Mouse (Mus musculus) lung, embryonic 16.5 days (tissue): ENCODE measurements around the gene Zfp523. TPM values are rescaled to one million over a fixed set of nuclear protein-coding genes. Genes with fewer than 3 reads are reported as not detected.

Experiments used
- ATAC-seq: fragments of 200-750 bp; cut with Nextera tagmentation; 2 replicates; pipeline ENCODE4 v1.8.0; 2017; ENCODE audit warnings: low read depth, mild to moderate bottlenecking, moderate library complexity
- H3K27ac ChIP-seq: fragments of 300-500 bp; sonication (generic); 2 replicates; pipeline ENCODE4 v1.5.1; 2014; ENCODE audit warnings: mild to moderate bottlenecking, control low read depth, low read length
- H3K27me3 ChIP-seq: fragments of 300-500 bp; sonication (generic); 2 replicates; pipeline ENCODE4 v1.6.1; 2014; ENCODE audit warnings: low read depth, low read length, mixed read lengths; ENCODE audit not compliant: control insufficient read depth, insufficient read depth
- H3K36me3 ChIP-seq: fragments of 300-500 bp; sonication (generic); 2 replicates; pipeline ENCODE4 v1.6.1; 2014; ENCODE audit warnings: low read length; ENCODE audit not compliant: control insufficient read depth, insufficient read depth
- H3K4me1 ChIP-seq: fragments of 300-500 bp; sonication (generic); replicated peaks from 2 replicates; pipeline ENCODE4 v1.6.1; 2014; ENCODE audit warnings: low read length, mixed read lengths; ENCODE audit not compliant: control insufficient read depth, insufficient read depth
- H3K4me2 ChIP-seq: fragments of 300-500 bp; sonication (generic); 2 replicates; pipeline ENCODE4 v1.6.1; 2014; ENCODE audit warnings: low read depth, low read length, control low read depth
- H3K4me3 ChIP-seq: fragments of 300-500 bp; sonication (generic); 2 replicates; pipeline ENCODE4 v1.5.1; 2014; ENCODE audit warnings: mild to moderate bottlenecking, low read length, control low read depth
- H3K9ac ChIP-seq: fragments of 300-500 bp; sonication (generic); 2 replicates; pipeline ENCODE4 v1.6.1; 2014; ENCODE audit warnings: low read length, control low read depth
- H3K9me3 ChIP-seq: fragments of 300-500 bp; sonication (generic); 2 replicates; pipeline ENCODE4 v1.6.1; 2016; ENCODE audit warnings: low read length; ENCODE audit not compliant: control insufficient read depth
- WGBS: fragments of 180-500 bp; shearing (Covaris S2); extraction: QIAGEN DNeasy Blood & Tissue Kit; methylation state at CpG from one replicate; pipeline ENCODE4 v1.1.7; 2014; 5-methylcytosine and 5-hydroxymethylcytosine counted together
- polyA plus RNA-seq: library from polyadenylated mRNA; unstranded; fragments of >200 nt; fragmentation: Nextera tagmentation; extraction: Ambion mirVana; gene quantifications from 2 replicates; pipeline ENCODE4 v1.2.1, GENCODE M21; 2015

The Zfp523 gene
- polyA plus RNA-seq, 1 experiment from 2014 or later: 34.9 TPM

GRCm38 (mm10) chr17:28204052-28204720 is 27.3 kb downstream of the Zfp523 start:
- no peaks in the 10 kb centered on the region for H3K9me3 ChIP-seq
- ATAC-seq: no peak
- H3K27me3 ChIP-seq: no peaks in the 10 kb centered on the region
- H3K36me3 ChIP-seq: peaks cover 16% of the 10 kb centered on the region
- no peak overlapping the region for H3K4me2 ChIP-seq
- WGBS: 43% methylated on average over 14 of the region's 14 CpGs
- no peak overlapping the region for H3K4me3 ChIP-seq
- no peak overlapping the region for H3K27ac ChIP-seq
- peaks cover 8% of the 10 kb centered on the region for H3K4me1 ChIP-seq
- no peak overlapping the region for H3K9ac ChIP-seq

GRCm38 (mm10) chr17:28205443-28205842 is 28.5 kb downstream of the Zfp523 start:
- 94% methylated on average over 8 of the region's 8 CpGs for WGBS
- peaks cover 10% of the 10 kb centered on the region; the same call in 1 of the 2 replicates for H3K36me3 ChIP-seq
- no peak overlapping the region for H3K27ac ChIP-seq
- H3K4me2 ChIP-seq: no peak overlapping the region
- no peak overlapping the region for H3K9ac ChIP-seq
- no peak for ATAC-seq
- no peaks in the 10 kb centered on the region for H3K9me3 ChIP-seq
- no peak overlapping the region for H3K4me3 ChIP-seq
- no peaks in the 10 kb centered on the region for H3K27me3 ChIP-seq
- H3K4me1 ChIP-seq: peaks cover 8% of the 10 kb centered on the region

- Histone ChIP-seq H3K4me3 (no peak overlapping the region), H3K4me2 (no peak overlapping the region), H3K27ac (peak overlapping the region; percentile 68; the same call in 1 of the 2 replicates), H3K36me3 (peaks cover 2% of the 10 kb centered on the region; the same call in 1 of the 2 replicates), H3K9ac (peak overlapping the region; percentile 70), H3K4me1 (peaks cover 8% of the 10 kb centered on the region), H3K9me3 (no peaks in the 10 kb centered on the region), H3K27me3 (no peaks in the 10 kb centered on the region)
- 66% methylated on average over 8 of the region's 8 CpGs for WGBS
- no peak for ATAC-seq
Measured at GRCm38 (mm10) chr17:28207092-28207491, 30.2 kb downstream of the Zfp523 start.

GRCm38 (mm10) chr17:28207591-28208313 is 30.8 kb downstream of the Zfp523 start, which contains the start of gene Def6:
Gene Def6, plus strand, starts transcription at chr17:28207778.
- H3K27me3 ChIP-seq: no peaks in the 10 kb centered on the region
- WGBS: 21% methylated on average over 26 of the region's 26 CpGs

GRCm38 (mm10) chr17:28208314-28208612 is 31.3 kb downstream of the Zfp523 start:
- Histone ChIP-seq H3K9ac (peak overlapping the region; percentile 70), H3K27me3 (no peaks in the 10 kb centered on the region), H3K27ac (no peak overlapping the region), H3K36me3 (peaks cover 2% of the 10 kb centered on the region; the same call in 1 of the 2 replicates), H3K4me2 (peak overlapping the region; percentile 63), H3K9me3 (no peaks in the 10 kb centered on the region), H3K4me1 (peaks cover 8% of the 10 kb centered on the region), H3K4me3 (peak overlapping the region; percentile 41)
- 76% methylated on average over 8 of the region's 8 CpGs for WGBS
- no peak for ATAC-seq

More at GRCm38 (mm10) chr17:28207591-28208313, 30.8 kb downstream of the Zfp523 start, which contains the start of gene Def6:
- Histone ChIP-seq H3K9me3 (no peaks in the 10 kb centered on the region), H3K27ac (peak within 1 kb of the TSS; percentile 68; the same call in 1 of the 2 replicates), H3K9ac (peak within 1 kb of the TSS; percentile 70), H3K4me1 (peaks cover 8% of the 10 kb centered on the region), H3K36me3 (peaks cover 2% of the 10 kb centered on the region; the same call in 1 of the 2 replicates), H3K4me3 (peak within 1 kb of the TSS; percentile 41), H3K4me2 (peak within 1 kb of the TSS; percentile 63)
- ATAC-seq: peak; percentile 93

- Histone ChIP-seq H3K9me3 (no peaks in the 10 kb centered on the region), H3K4me2 (no peak overlapping the region), H3K4me3 (no peak overlapping the region), H3K9ac (no peak overlapping the region), H3K36me3 (peaks cover 2% of the 10 kb centered on the region; the same call in 1 of the 2 replicates), H3K4me1 (peaks cover 8% of the 10 kb centered on the region), H3K27me3 (no peaks in the 10 kb centered on the region), H3K27ac (no peak overlapping the region)
- ATAC-seq: no peak
- WGBS: 66% methylated on average over 4 of the region's 4 CpGs
Measured at GRCm38 (mm10) chr17:28209457-28210110, 32.7 kb downstream of the Zfp523 start.

- WGBS: 55% methylated on average over 6 of the region's 6 CpGs
- H3K27ac ChIP-seq: no peak overlapping the region
- no peaks in the 10 kb centered on the region for H3K27me3 ChIP-seq
- peaks cover 8% of the 10 kb centered on the region for H3K4me1 ChIP-seq
- no peak for ATAC-seq
- no peak overlapping the region; the same call in 1 of the 2 replicates for H3K9ac ChIP-seq
- no peaks in the 10 kb centered on the region for H3K36me3 ChIP-seq
- no peak overlapping the region for H3K4me2 ChIP-seq
- H3K4me3 ChIP-seq: no peak overlapping the region
- no peaks in the 10 kb centered on the region for H3K9me3 ChIP-seq
Measured at GRCm38 (mm10) chr17:28211921-28212341, 35.0 kb downstream of the Zfp523 start.

GRCm38 (mm10) chr17:28212391-28212790 is 35.5 kb downstream of the Zfp523 start:
- WGBS: 50% methylated on average over 9 of the region's 9 CpGs

GRCm38 (mm10) chr17:28213236-28213635 is 36.3 kb downstream of the Zfp523 start:
- no peak for ATAC-seq

More at GRCm38 (mm10) chr17:28212391-28212790, 35.5 kb downstream of the Zfp523 start:
- peaks cover 7% of the 10 kb centered on the region for H3K4me1 ChIP-seq
- no peaks in the 10 kb centered on the region for H3K9me3 ChIP-seq
- H3K36me3 ChIP-seq: no peaks in the 10 kb centered on the region
- ATAC-seq: no peak
- H3K27me3 ChIP-seq: no peaks in the 10 kb centered on the region
- no peak overlapping the region for H3K4me2 ChIP-seq
- H3K4me3 ChIP-seq: no peak overlapping the region
- H3K9ac ChIP-seq: no peak overlapping the region
- no peak overlapping the region for H3K27ac ChIP-seq

More at GRCm38 (mm10) chr17:28213236-28213635, 36.3 kb downstream of the Zfp523 start:
- no peak overlapping the region for H3K27ac ChIP-seq
- no peaks in the 10 kb centered on the region for H3K27me3 ChIP-seq
- no peaks in the 10 kb centered on the region for H3K36me3 ChIP-seq
- H3K9me3 ChIP-seq: no peaks in the 10 kb centered on the region
- no peak overlapping the region for H3K4me3 ChIP-seq
- WGBS: 19% methylated on average over 4 of the region's 4 CpGs
- H3K4me1 ChIP-seq: peaks cover 4% of the 10 kb centered on the region; the same call in 1 of the 2 replicates
- H3K9ac ChIP-seq: no peak overlapping the region
- H3K4me2 ChIP-seq: no peak overlapping the region
